Mouse (Mus musculus): Measurements from ENCODE around the gene Coq8b. TPM values are rescaled to one million over a fixed set of nuclear protein-coding genes. Genes with fewer than 3 reads are reported as not detected.
A peak's percentile ranks its signal among the peaks of the same experiment; 100 is the strongest.

The Coq8b gene
- polyA plus RNA-seq, 1 experiment from 2014 or later: 16.8 TPM

DNA sequence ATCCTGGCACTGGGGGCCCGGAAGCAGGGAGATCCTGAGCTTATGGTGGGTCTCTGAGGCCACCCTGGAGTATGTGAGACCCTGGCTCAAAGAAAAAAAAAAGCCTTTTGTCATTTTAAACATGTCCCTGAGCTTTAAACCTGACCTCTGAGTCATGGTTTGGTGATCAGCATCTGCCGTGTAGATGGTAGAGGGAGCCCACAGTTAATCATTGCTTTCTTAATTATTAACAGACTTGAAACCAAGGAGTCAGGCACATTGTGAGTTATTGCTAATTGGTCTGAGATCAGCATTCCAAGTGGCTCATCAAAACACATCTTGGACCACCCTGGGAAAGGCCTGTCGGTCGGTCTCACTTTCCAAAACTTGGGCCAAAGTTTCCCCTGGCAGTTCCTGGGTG, 49.4 kb downstream of the Coq8b start:
- WGBS: 44% methylated on average over 4 of the region's 4 CpGs
- Histone ChIP-seq H3K4me3 (ENCODE audit: low read depth, low read length) (no peak overlapping the region), H3K9me3 (ENCODE audit: control insufficient read depth) (no peaks in the 10 kb centered on the region), H3K27ac (ENCODE audit: low read depth, low read length) (no peak overlapping the region), H3K36me3 (ENCODE audit: control insufficient read depth, insufficient read depth) (peaks cover 13% of the 10 kb centered on the region; the same call in 1 of the 2 replicates), H3K4me1 (replicated peaks; ENCODE audit: control insufficient read depth, insufficient read depth, low read length) (peaks cover 3% of the 10 kb centered on the region; the same call in 1 of the 2 replicates), H3K27me3 (replicated peaks; ENCODE audit: control insufficient read depth, insufficient read depth, low read length) (no peaks in the 10 kb centered on the region), H3K4me2 (replicated peaks; ENCODE audit: low read depth) (peak overlapping the region; percentile 46), H3K9ac (ENCODE audit: low read depth, low read length) (no peak overlapping the region)
- TF ChIP-seq CTCF (IDR thresholded peaks at IDR 0.05; ENCODE audit: low read depth): no peak
- 0 out of 2 replicates have a peak, but pooled peaks have one; percentile 10 for ATAC-seq

DNA sequence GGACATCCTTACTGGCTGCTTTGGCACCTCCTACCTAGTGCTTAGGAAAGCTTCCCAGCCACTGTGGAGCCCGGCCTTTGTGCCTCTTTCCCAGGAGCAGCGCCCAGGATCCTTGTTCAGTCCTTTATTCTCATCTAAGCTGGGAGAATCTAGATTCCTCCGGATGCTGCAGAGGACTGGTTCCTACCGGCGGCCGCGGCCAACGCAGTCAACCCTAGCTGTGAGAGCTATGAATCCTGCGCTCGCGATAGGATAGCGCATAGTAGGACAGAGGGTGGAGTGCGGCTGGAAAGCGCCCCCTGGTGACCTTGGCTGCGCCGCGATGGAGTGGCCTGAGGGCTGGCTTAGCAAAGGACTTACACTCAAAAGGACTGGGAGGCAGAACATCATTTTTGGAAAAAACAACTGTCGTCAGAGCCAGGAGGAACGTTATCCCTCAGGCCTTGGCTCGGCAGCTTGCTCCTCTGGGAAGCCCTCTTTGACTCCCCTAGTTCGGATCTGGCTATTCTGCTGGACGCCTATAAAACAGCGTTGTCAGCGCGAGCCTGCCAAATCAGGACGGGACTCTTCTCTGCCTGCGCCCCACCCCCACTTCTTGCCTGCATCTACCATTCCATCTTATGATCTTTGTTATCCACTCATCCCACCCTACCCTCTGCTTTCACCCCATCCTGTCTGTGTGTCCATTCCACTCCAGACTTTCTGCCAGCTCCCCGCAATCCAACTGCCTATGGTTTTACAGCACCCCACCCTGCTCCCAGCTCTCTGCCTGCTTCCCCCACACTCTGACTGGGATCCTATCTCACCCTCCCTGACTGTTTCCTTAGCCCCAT, 52.3 kb downstream of the Coq8b start:
- H3K9me3 ChIP-seq (ENCODE audit: control insufficient read depth): no peaks in the 10 kb centered on the region
- peaks cover 13% of the 10 kb centered on the region; the same call in 1 of the 2 replicates for H3K36me3 ChIP-seq (ENCODE audit: control insufficient read depth, insufficient read depth)
- no peak overlapping the region; the same call in 1 of the 2 replicates for H3K27ac ChIP-seq (ENCODE audit: low read depth, low read length)
- 0 out of 2 replicates have a peak overlapping the region, but pooled peaks have one; percentile 35 for H3K4me2 ChIP-seq (replicated peaks; ENCODE audit: low read depth)
- H3K4me1 ChIP-seq (replicated peaks; ENCODE audit: control insufficient read depth, insufficient read depth, low read length): peaks cover 3% of the 10 kb centered on the region; the same call in 1 of the 2 replicates
- WGBS: 5% methylated on average over 28 of the region's 28 CpGs
- H3K4me3 ChIP-seq (ENCODE audit: low read depth, low read length): no peak overlapping the region
- TF ChIP-seq CTCF (IDR thresholded peaks at IDR 0.05; ENCODE audit: low read depth): peak; percentile 68
- H3K9ac ChIP-seq (ENCODE audit: low read depth, low read length): no peak overlapping the region
- ATAC-seq: peak; percentile 39; the same call in 1 of the 2 replicates
- no peaks in the 10 kb centered on the region for H3K27me3 ChIP-seq (replicated peaks; ENCODE audit: control insufficient read depth, insufficient read depth, low read length)

DNA sequence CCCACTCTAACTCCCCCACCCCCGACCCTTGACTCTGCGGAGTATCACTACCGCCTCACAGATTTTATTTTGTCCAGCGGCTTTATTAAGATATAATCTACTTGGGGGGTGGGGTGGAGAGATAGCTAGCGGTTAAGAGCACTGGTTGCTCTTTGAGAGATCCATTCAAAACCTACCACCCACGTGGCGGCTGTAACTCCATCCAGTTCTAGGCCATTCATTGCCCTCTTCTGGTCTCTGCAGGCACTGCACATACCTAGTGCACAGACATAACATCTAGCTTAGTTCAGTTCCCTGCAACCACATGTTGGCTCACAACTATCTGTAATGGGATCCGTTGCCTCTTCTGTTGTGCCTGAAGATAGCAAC, 52.9 kb downstream of the Coq8b start:
- Histone ChIP-seq H3K4me2 (replicated peaks; ENCODE audit: low read depth) (no peak overlapping the region), H3K27ac (ENCODE audit: low read depth, low read length) (no peak overlapping the region), H3K9ac (ENCODE audit: low read depth, low read length) (no peak overlapping the region), H3K4me1 (replicated peaks; ENCODE audit: control insufficient read depth, insufficient read depth, low read length) (peaks cover 3% of the 10 kb centered on the region; the same call in 1 of the 2 replicates), H3K36me3 (ENCODE audit: control insufficient read depth, insufficient read depth) (peaks cover 12% of the 10 kb centered on the region; the same call in 1 of the 2 replicates), H3K9me3 (ENCODE audit: control insufficient read depth) (no peaks in the 10 kb centered on the region), H3K27me3 (replicated peaks; ENCODE audit: control insufficient read depth, insufficient read depth, low read length) (no peaks in the 10 kb centered on the region), H3K4me3 (ENCODE audit: low read depth, low read length) (no peak overlapping the region)
- 7% methylated on average over 8 of the region's 8 CpGs for WGBS
- TF ChIP-seq CTCF (IDR thresholded peaks at IDR 0.05; ENCODE audit: low read depth): peak; percentile 89
- ATAC-seq: peak; percentile 56

DNA sequence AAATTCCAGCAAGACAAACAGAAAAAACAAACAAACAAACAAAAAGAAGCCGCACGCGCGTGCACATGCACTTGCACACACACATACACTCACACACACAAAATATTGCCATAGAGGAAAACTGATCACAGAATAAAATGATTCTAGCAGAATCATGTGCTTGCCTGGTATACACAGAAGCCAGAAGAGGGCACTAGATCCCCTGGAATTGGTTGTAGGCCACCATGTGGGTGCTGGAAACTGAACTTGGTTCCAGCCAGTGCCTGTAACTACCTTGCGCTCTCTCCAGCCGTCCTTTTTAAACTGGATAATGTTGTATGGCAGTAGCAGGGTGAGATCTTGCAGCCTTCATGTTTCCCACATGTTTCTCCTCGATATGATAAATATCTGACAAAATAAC, 55.9 kb downstream of the Coq8b start:
- ATAC-seq: no peak
- Histone ChIP-seq H3K27me3 (replicated peaks; ENCODE audit: control insufficient read depth, insufficient read depth, low read length) (no peaks in the 10 kb centered on the region), H3K9ac (ENCODE audit: low read depth, low read length) (no peak overlapping the region), H3K4me2 (replicated peaks; ENCODE audit: low read depth) (no peak overlapping the region), H3K27ac (ENCODE audit: low read depth, low read length) (no peak overlapping the region), H3K4me3 (ENCODE audit: low read depth, low read length) (no peak overlapping the region), H3K4me1 (replicated peaks; ENCODE audit: control insufficient read depth, insufficient read depth, low read length) (no peaks in the 10 kb centered on the region), H3K36me3 (ENCODE audit: control insufficient read depth, insufficient read depth) (no peaks in the 10 kb centered on the region), H3K9me3 (ENCODE audit: control insufficient read depth) (no peaks in the 10 kb centered on the region)
- WGBS: 82% methylated on average over 7 of the region's 7 CpGs
- TF ChIP-seq CTCF (IDR thresholded peaks at IDR 0.05; ENCODE audit: low read depth): 0 out of 2 replicates have a peak, but pooled peaks have one; percentile 12

DNA sequence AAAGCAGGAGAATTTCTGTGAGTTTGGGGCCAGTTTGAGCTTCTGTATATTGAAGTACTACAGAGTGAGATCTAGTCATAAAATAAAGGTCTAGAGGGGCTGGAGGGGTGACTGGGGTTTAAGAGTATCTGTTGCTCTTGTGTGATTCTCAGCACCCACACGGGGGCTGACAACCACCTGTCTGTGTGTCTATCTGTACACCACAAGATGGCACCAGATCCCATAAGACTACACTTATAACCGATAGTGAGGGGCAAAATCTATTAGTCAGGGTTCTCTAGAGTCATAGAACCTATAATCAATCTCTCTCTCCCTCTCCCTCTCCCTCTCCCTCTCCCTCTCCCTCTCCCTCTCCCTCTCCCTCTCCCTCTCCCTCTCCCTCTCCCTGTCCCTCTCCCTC, 57.7 kb downstream of the Coq8b start:
- H3K36me3 ChIP-seq (ENCODE audit: control insufficient read depth, insufficient read depth): no peaks in the 10 kb centered on the region
- no peak overlapping the region for H3K4me3 ChIP-seq (ENCODE audit: low read depth, low read length)
- no peak for ATAC-seq
- H3K27ac ChIP-seq (ENCODE audit: low read depth, low read length): no peak overlapping the region
- WGBS: 69% methylated on average over 2 of the region's 2 CpGs
- H3K9ac ChIP-seq (ENCODE audit: low read depth, low read length): no peak overlapping the region
- no peak overlapping the region for H3K4me2 ChIP-seq (replicated peaks; ENCODE audit: low read depth)
- no peaks in the 10 kb centered on the region for H3K27me3 ChIP-seq (replicated peaks; ENCODE audit: control insufficient read depth, insufficient read depth, low read length)
- no peaks in the 10 kb centered on the region for H3K4me1 ChIP-seq (replicated peaks; ENCODE audit: control insufficient read depth, insufficient read depth, low read length)
- H3K9me3 ChIP-seq (ENCODE audit: control insufficient read depth): no peaks in the 10 kb centered on the region
- peak; percentile 41; the same call in 1 of the 2 replicates for TF ChIP-seq CTCF (IDR thresholded peaks at IDR 0.05; ENCODE audit: low read depth)

DNA sequence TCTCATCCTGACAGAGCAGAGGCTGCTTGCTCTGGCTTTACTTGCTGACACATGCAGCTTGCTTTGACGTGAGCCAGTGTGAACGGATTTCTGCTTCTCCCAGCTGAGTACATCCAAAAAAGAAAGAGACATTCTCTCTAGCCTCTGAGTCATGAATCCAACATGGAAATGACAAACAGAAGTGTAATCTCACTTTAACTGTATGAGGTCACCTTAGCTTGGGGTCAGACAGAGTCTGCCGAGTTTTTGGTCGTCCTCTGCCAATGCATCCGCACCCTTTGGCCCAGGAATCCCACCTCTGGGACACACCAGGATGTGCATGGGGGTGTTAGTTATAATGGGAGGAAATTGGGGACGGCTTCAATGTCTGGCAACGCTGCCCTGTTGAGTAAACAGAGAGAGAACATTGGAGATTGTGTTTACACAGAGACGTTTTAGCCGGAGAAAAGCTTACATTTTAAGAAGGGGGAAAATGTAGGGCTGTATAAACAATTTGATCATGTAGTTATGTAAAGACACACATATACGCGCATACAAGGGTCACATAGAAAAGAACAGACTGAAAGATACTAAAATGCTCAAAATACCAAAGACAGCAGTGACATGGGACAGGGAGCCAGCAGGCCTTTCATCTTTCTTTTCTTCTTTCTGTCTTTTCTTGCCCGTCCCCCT, 59.1 kb downstream of the Coq8b start:
- no peak overlapping the region for H3K4me3 ChIP-seq (ENCODE audit: low read depth, low read length)

More for the DNA sequence above, 59.1 kb downstream of the Coq8b start:
- H3K27ac ChIP-seq (ENCODE audit: low read depth, low read length): peak overlapping the region; percentile 28; the same call in 1 of the 2 replicates
- H3K4me1 ChIP-seq (replicated peaks; ENCODE audit: control insufficient read depth, insufficient read depth, low read length): no peaks in the 10 kb centered on the region
- H3K27me3 ChIP-seq (replicated peaks; ENCODE audit: control insufficient read depth, insufficient read depth, low read length): no peaks in the 10 kb centered on the region
- WGBS: 27% methylated on average over 12 of the region's 12 CpGs
- H3K4me2 ChIP-seq (replicated peaks; ENCODE audit: low read depth): 0 out of 2 replicates have a peak overlapping the region, but pooled peaks have one; percentile 3
- H3K36me3 ChIP-seq (ENCODE audit: control insufficient read depth, insufficient read depth): no peaks in the 10 kb centered on the region
- no peak overlapping the region for H3K9ac ChIP-seq (ENCODE audit: low read depth, low read length)
- no peaks in the 10 kb centered on the region for H3K9me3 ChIP-seq (ENCODE audit: control insufficient read depth)
- ATAC-seq: peak; percentile 31; the same call in 1 of the 2 replicates
- no peak for TF ChIP-seq CTCF (IDR thresholded peaks at IDR 0.05; ENCODE audit: low read depth)

Measured in intestine, postnatal 0 days (tissue).